Mouse (Mus musculus) cerebellum, adult 9-10 months (tissue): Measurements from ENCODE around the gene Abi2.

ENCODE experiments used
- DNase-seq: peaks from one replicate; pipeline ENCODE4 v3.0.0; 2022

Gene Abi2

GRCm38 (mm10) chr1:60490510-60490909 lies 81.1 kb downstream of the Abi2 start:
- DNase-seq = peak; percentile 85

GRCm38 (mm10) chr1:60492404-60492803 lies 83.0 kb downstream of the Abi2 start:
- DNase-seq = no peak

- DNase-seq = no peak
These were observed 84.0 kb downstream of the Abi2 start for GRCm38 (mm10) chr1:60493421-60493820.

DNA sequence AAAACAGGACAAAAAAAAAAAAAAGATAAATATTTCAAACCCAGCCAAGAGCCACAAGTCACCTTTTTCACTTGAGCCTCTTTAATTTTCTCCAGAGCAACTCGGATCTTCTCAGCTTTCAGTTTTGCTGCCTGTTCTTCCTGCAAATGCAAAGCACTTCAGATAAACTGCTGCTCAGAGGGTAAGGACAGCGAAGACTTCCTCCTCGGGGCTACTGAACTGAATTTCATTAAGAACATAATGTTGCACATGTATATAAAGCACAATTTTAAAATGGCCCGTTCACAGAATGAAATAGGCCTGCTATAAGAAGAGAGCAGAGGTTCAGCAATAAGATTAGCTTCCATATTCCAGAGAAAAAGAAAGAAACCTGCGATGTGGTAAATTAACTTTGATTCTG lies 94.0 kb downstream of the Abi2 start:
- DNase-seq = no peak

DNA sequence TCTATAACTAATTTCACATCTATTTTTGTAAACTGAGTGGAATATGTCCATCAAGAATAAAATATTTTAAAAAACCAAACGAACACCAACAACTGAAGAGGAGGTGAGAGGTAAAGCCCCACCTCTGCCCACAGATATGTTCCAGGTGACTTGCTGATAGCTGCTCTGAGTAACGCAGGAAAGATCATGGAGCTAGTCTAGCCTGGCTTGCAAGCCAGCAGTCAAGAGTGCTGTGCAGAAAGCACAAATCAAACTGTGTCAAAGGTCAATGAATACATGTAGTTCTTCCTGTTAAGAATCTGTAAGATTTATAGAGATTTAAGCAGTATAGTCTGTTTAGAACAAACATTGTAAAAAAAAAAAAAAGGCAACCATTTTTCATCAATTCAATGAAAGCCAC lies 101.2 kb downstream of the Abi2 start:
- no peak for DNase-seq

- DNase-seq = no peak
These were observed 120.7 kb downstream of the Abi2 start for GRCm38 (mm10) chr1:60530107-60530506.

GRCm38 (mm10) chr1:60530636-60531035 lies 121.2 kb downstream of the Abi2 start:
- DNase-seq = no peak
